18 mouse cellular contexts compared by ENCODE assay signal in genomic region chr12:12547477-12547876, GRCm38 (mm10).
A peak's percentile ranks its signal among the peaks of the same experiment; 100 is the strongest.
DNase-seq lines count a peak whose midpoint lies in the region; ATAC-seq and TF ChIP-seq lines count a peak whose summit lies in the region.
"Had no signal": no experiment of that assay in that cellular context is flagged by ENCODE, and none has a peak within 500 bp of the region (broad histone marks: within the 10 kb centered on the region; RNA-seq: fewer than 3 reads in every experiment).

No protein-coding gene starts in this region.

- H3K36me3 ChIP-seq in heart, embryonic 16.5 days (ENCODE audit: control insufficient read depth, insufficient read depth): no peaks in the 10 kb centered on the region
- H3K36me3 ChIP-seq in megakaryocyte, embryonic 14.5 days (replicated peaks; ENCODE audit: low read length): no peaks in the 10 kb centered on the region
- no peaks in the 10 kb centered on the region for H3K36me3 ChIP-seq in forebrain, postnatal 0 days (ENCODE audit: insufficient read depth)
- H3K36me3 ChIP-seq: forebrain, embryonic 15.5 days had no signal

- peaks cover 20% of the 10 kb centered on the region for H3K4me1 ChIP-seq in heart, embryonic 16.5 days (ENCODE audit: control insufficient read depth, insufficient read depth, low read length)
- H3K4me1 ChIP-seq in megakaryocyte, embryonic 14.5 days: peaks cover 91% of the 10 kb centered on the region
- no peaks in the 10 kb centered on the region for H3K4me1 ChIP-seq in forebrain, postnatal 0 days (ENCODE audit: insufficient read depth)
- H3K4me1 ChIP-seq: forebrain, embryonic 15.5 days had no signal

- H3K9me3 ChIP-seq in heart, embryonic 16.5 days (replicated peaks; ENCODE audit: control insufficient read depth, low read length): 0 out of 2 replicates have a peak, but pooled peaks cover 3% of the 10 kb centered on the region
- H3K9me3 ChIP-seq in megakaryocyte, embryonic 14.5 days: no peaks in the 10 kb centered on the region
- H3K9me3 ChIP-seq in forebrain, postnatal 0 days (ENCODE audit: low read length): no peaks in the 10 kb centered on the region
- H3K9me3 ChIP-seq: forebrain, embryonic 15.5 days had no signal

- H3K9ac ChIP-seq in heart, embryonic 16.5 days (ENCODE audit: low read length): no peak overlapping the region
- H3K9ac ChIP-seq in forebrain, postnatal 0 days: no peak overlapping the region
- H3K9ac ChIP-seq: forebrain, embryonic 15.5 days had no signal

- H3K27me3 ChIP-seq in heart, embryonic 16.5 days (ENCODE audit: control insufficient read depth, insufficient read depth, low read length): no peaks in the 10 kb centered on the region
- H3K27me3 ChIP-seq in megakaryocyte, embryonic 14.5 days (replicated peaks): no peaks in the 10 kb centered on the region
- no peaks in the 10 kb centered on the region for H3K27me3 ChIP-seq in forebrain, postnatal 0 days (ENCODE audit: insufficient read depth, low read length)
- H3K27me3 ChIP-seq: forebrain, embryonic 15.5 days had no signal

- 74% methylated on average over 1 of the region's 1 CpGs for WGBS in heart, embryonic 16.5 days
- WGBS in forebrain, postnatal 0 days: 78% methylated on average over 1 of the region's 1 CpGs

- no peak overlapping the region for H3K4me3 ChIP-seq in heart, embryonic 16.5 days (ENCODE audit: low read length)
- peak overlapping the region; percentile 48 for H3K4me3 ChIP-seq in megakaryocyte, embryonic 14.5 days (replicated peaks)
- no peak overlapping the region for H3K4me3 ChIP-seq in forebrain, postnatal 0 days (ENCODE audit: low read depth, low read length)
- H3K4me3 ChIP-seq: forebrain, embryonic 15.5 days had no signal

- TF ChIP-seq CTCF in forebrain, postnatal 0 days (IDR thresholded peaks at IDR 0.05; ENCODE audit: low read depth): no peak

- no peak overlapping the region for H3K4me2 ChIP-seq in heart, embryonic 16.5 days (ENCODE audit: low read depth, low read length)
- no peak overlapping the region for H3K4me2 ChIP-seq in forebrain, postnatal 0 days (ENCODE audit: low read depth)
- H3K4me2 ChIP-seq: forebrain, embryonic 15.5 days had no signal

- no peak for DNase-seq in heart, adult 9 months (ENCODE audit: low spot score in 2 of 2)
- DNase-seq in 416B (ENCODE audit: low read depth): peak; percentile 26
- no peak for DNase-seq in gastrocnemius, postnatal 10 days
- no peak for DNase-seq in spleen, adult 12 weeks (ENCODE audit: low spot score)
- DNase-seq in forebrain, postnatal 0 days: no peak
- DNase-seq: adrenal gland, postnatal 14 days; cerebellum, adult 11-12 months; cerebellum, adult 9-11 months; cerebellum, postnatal 36 days; gastrocnemius, postnatal 14 days; heart, postnatal 14 days had no signal

- no peak for ATAC-seq in heart, embryonic 16.5 days (replicated peaks; ENCODE audit: extremely low read depth, insufficient read depth, low FRiP score)
- ATAC-seq in common myeloid progenitor, adult 5-6 weeks (replicated peaks; ENCODE audit: low read depth, poor library complexity, severe bottlenecking): peak; percentile 56
- no peak for ATAC-seq in forebrain, postnatal 0 days
- ATAC-seq: forebrain, embryonic 15.5 days; hindbrain, embryonic 16.5 days; inflammation-experienced regulatory T-cells, adult 6 months; intestine, postnatal 0 days had no signal

- H3K27ac ChIP-seq in heart, embryonic 16.5 days (ENCODE audit: low read length): peak overlapping the region; percentile 26; the same call in 1 of the 2 replicates
- no peak overlapping the region for H3K27ac ChIP-seq in forebrain, postnatal 0 days (ENCODE audit: low read depth, low read length)
- H3K27ac ChIP-seq: forebrain, embryonic 15.5 days had no signal
